Mouse (Mus musculus) testis, adult 2 months (tissue): ENCODE results near the gene Zfp646. TPM values are rescaled to one million over a fixed set of nuclear protein-coding genes. Genes with fewer than 3 reads are reported as not detected.

ENCODE experiments used
- H3K27ac ChIP-seq: fragments of 200-500 bp; 2 replicates; pipeline ENCODE4 v1.5.1; 2012; ENCODE audit warnings: low read depth, low read length; ENCODE audit not compliant: control insufficient read depth, insufficient read depth
- H3K27me3 ChIP-seq: fragments of 200-500 bp; 2 replicates; pipeline ENCODE4 v1.6.1; 2012; ENCODE audit warnings: mild to moderate bottlenecking, low read length, moderate library complexity; ENCODE audit not compliant: control insufficient read depth, insufficient read depth
- H3K36me3 ChIP-seq: fragments of 200-500 bp; 2 replicates; pipeline ENCODE4 v1.6.1; 2012; ENCODE audit warnings: mild to moderate bottlenecking, low read length; ENCODE audit not compliant: control insufficient read depth, insufficient read depth
- H3K4me1 ChIP-seq: fragments of 200-500 bp; 2 replicates; pipeline ENCODE4 v1.6.1; 2012; ENCODE audit warnings: low read length; ENCODE audit not compliant: control insufficient read depth, insufficient read depth
- H3K4me3 ChIP-seq: fragments of 200-500 bp; 2 replicates; pipeline ENCODE4 v1.5.1; 2012; ENCODE audit warnings: low read depth, mild to moderate bottlenecking, low read length, moderate library complexity, mixed read lengths; ENCODE audit not compliant: control insufficient read depth
- CTCF ChIP-seq: fragments of 200-500 bp; IDR thresholded peaks from 2 replicates; pipeline ENCODE4 v1.5.1; 2012; ENCODE audit warnings: low read depth, mild to moderate bottlenecking, inconsistent platforms, low read length, moderate library complexity; ENCODE audit not compliant: control insufficient read depth, insufficient read depth, insufficient replicate concordance
- POLR2A ChIP-seq: fragments of 200-500 bp; IDR thresholded peaks from 2 replicates; pipeline ENCODE4 v1.6.1; 2012; ENCODE audit warnings: low read depth, mild to moderate bottlenecking, inconsistent platforms, low read length, moderate library complexity; ENCODE audit not compliant: control insufficient read depth
- polyA plus RNA-seq: library from polyadenylated mRNA; depleted of rRNA; stranded (reverse); fragments of >200 nt; gene quantifications from 2 replicates; pipeline ENCODE4 v1.2.3, GENCODE M21; 2012

The Zfp646 gene
- polyA plus RNA-seq, 1 experiment: 57.9 TPM

DNA sequence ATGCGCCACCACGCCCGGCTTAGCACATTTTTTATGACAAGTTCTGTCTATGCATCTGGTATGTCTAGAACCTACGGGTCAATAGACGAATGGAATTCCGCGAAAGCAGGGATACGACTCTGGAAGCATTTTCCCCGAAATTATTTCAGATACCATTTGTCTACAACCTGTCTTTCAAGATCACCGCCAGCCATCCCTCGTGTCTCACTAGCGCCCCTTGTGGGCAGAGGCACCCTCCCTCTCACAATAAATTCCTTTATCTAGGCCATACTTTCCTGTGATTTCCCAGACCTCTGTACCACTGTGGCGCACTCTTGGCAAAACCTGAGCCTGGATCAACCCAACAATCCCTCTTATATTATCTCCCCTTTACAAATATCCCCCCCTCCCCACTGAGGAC lies 20.4 kb downstream of the Zfp646 start:
- Histone ChIP-seq H3K4me1 (peaks cover 17% of the 10 kb centered on the region), H3K36me3 (no peaks in the 10 kb centered on the region), H3K4me3 (no peak overlapping the region), H3K27me3 (no peaks in the 10 kb centered on the region), H3K27ac (0 out of 2 replicates have a peak overlapping the region, but pooled peaks have one; percentile 8)
- peak; percentile 85; the same call in 1 of the 2 replicates for TF ChIP-seq CTCF
- TF ChIP-seq POLR2A: no peak

DNA sequence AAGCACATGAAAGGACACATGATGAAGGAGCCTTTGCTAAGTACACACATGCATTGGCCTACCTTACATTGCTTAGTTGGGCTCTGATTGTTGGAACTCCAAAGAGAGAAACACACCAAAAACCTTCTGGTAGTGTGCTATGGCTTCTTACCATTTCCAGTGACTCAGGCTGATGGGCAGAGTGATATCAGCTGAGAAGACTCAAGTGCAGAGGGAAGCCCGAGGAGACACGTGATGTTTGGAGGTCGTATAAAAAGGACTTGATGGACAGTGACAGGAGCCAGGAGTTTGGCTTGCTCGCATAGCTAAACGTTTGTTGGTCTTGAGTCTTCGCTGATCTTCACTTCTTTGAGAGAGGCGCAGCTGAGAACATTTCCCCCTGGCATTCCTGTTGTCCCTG lies 21.5 kb downstream of the Zfp646 start:
- Histone ChIP-seq H3K27me3 (no peaks in the 10 kb centered on the region), H3K36me3 (no peaks in the 10 kb centered on the region), H3K4me1 (peaks cover 17% of the 10 kb centered on the region), H3K4me3 (no peak overlapping the region), H3K27ac (no peak overlapping the region)
- TF ChIP-seq CTCF (no peak), POLR2A (no peak)

DNA sequence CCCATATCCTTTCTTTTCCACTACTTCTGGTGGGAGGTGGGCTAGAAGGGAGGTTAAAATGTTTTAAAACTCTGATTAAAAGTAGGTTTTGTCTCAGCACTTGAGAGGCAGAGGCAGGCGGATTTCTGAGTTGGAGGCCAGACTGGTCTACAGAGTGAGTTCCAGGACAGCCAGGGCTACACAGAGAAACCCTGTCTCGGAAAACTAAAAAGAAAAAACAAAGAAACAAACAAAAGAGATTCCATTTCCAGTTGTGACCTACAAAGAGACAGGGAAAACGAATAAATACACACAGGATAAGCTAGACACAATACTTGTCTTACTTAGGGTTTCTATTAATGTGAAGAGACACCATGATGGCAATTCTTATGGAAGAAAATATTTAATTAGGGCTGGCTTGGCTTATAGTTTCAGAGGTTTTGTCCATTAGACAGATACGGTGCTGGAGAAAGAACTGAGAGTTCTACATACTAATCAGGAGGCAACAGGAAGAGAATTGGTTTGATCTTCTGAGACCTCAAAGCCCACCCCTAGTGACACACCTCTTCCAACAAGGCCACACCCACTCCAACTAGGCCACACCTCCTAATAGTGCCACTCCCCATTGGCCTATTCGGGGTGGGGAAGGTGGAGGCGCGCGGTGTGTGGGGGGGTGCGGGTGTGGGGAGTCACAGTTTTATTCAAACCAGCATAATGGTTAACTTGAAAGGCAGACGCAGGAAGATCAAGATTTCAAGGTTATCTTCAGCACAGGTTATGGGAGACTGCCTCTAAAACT lies 22.3 kb downstream of the Zfp646 start:
- H3K4me3 ChIP-seq: no peak overlapping the region
- TF ChIP-seq CTCF (no peak), POLR2A (no peak)

DNA sequence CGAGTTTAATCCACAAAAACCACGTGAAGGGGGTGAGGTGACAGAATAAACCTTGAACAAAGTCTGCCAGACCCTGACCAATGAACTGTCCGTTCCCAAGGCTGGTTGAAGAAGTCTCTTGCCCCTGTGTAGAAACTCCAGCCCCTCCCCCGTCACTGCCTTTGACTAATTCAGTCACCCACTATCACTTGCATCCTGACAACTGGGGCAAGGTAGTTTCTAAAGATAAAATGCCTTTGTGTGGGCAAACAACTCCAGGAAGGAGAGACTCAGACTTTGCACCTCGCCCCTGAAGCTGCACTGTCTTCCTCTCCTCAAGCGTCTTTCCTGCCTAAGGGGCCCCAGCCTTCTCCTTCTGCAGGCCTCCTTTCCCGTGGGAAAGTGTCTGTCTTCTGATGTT lies 24.0 kb downstream of the Zfp646 start:
- H3K4me1 ChIP-seq: peaks cover 17% of the 10 kb centered on the region
- no peak for TF ChIP-seq CTCF
- no peak for TF ChIP-seq POLR2A
- H3K27me3 ChIP-seq: no peaks in the 10 kb centered on the region
- H3K4me3 ChIP-seq: no peak overlapping the region
- no peaks in the 10 kb centered on the region for H3K36me3 ChIP-seq
- no peak overlapping the region for H3K27ac ChIP-seq

More for the DNA sequence above, 22.3 kb downstream of the Zfp646 start:
- Histone ChIP-seq H3K27ac (no peak overlapping the region), H3K4me1 (peaks cover 17% of the 10 kb centered on the region), H3K27me3 (no peaks in the 10 kb centered on the region), H3K36me3 (no peaks in the 10 kb centered on the region)

- peaks cover 8% of the 10 kb centered on the region for H3K4me1 ChIP-seq
- no peaks in the 10 kb centered on the region for H3K36me3 ChIP-seq
- H3K27ac ChIP-seq: no peak overlapping the region
- no peaks in the 10 kb centered on the region for H3K27me3 ChIP-seq
- TF ChIP-seq POLR2A (no peak), CTCF (no peak)
- no peak overlapping the region for H3K4me3 ChIP-seq
Observed at GRCm38 (mm10) chr7:127901772-127902171, 25.8 kb downstream of the Zfp646 start.

DNA sequence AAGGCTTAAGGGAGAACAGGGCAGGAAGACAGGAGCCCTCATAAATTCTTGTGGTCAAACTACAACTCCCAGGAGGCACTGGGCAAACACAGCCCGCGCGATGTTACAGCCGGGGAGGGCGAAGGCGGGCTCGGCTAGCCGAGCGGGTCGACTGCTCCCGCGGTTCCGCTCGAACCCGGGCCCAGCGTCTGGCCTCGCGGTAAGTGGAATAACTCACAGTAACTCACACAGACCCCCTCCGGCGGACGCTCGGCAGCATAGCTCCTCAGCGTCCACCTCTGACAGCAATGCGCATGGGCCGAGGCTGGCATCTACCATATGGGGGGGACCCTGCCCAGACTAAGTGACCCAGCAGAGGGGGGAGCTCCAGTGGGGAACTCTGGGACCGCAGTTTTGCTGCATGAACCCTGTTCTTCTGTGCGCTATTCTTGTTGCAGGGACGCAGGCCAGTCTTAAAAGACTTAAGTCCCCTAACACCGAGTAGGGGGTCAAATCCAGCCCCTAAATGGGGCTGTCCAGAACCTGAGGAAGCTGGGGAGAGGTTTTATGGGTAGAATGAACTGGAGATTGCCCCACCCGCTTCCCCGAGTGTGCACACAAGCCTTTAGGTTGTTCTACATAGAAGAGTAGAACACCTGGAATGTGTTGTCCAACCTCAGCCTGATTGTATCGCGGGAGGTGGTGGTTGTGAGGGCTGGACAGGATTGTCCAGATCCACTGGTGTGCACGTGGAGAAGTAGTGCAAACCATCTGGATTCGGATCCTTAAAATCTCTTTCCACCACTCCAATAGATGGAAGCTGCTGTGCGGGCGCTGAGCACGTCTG lies 28.2 kb downstream of the Zfp646 start, which contains the start of gene Bckdk:
Gene Bckdk (plus strand): TSS at position 112 of the 826 bp plus-strand sequence.
- no peak for TF ChIP-seq CTCF
- peak; percentile 66 for TF ChIP-seq POLR2A

GRCm38 (mm10) chr7:127907939-127908338 lies 31.9 kb downstream of the Zfp646 start:
- no peak overlapping the region for H3K4me3 ChIP-seq
- H3K27ac ChIP-seq: no peak overlapping the region
- H3K4me1 ChIP-seq: peaks cover 8% of the 10 kb centered on the region
- no peaks in the 10 kb centered on the region for H3K27me3 ChIP-seq
- no peaks in the 10 kb centered on the region for H3K36me3 ChIP-seq
- TF ChIP-seq CTCF (no peak), POLR2A (no peak)

More for the DNA sequence above, 28.2 kb downstream of the Zfp646 start, which contains the start of gene Bckdk:
- peaks cover 8% of the 10 kb centered on the region for H3K4me1 ChIP-seq
- peak within 1 kb of the TSS; percentile 87 for H3K4me3 ChIP-seq
- no peaks in the 10 kb centered on the region for H3K36me3 ChIP-seq
- H3K27me3 ChIP-seq: no peaks in the 10 kb centered on the region
- peak within 1 kb of the TSS; percentile 36; the same call in 1 of the 2 replicates for H3K27ac ChIP-seq
